Mouse (Mus musculus): ENCODE data around the gene 5730409E04Rik. TPM values are rescaled to one million over a fixed set of nuclear protein-coding genes. Genes with fewer than 3 reads are reported as not detected.

5730409E04Rik gene
- polyA plus RNA-seq, 1 experiment from 2014 or later, result 1.8 TPM

DNA sequence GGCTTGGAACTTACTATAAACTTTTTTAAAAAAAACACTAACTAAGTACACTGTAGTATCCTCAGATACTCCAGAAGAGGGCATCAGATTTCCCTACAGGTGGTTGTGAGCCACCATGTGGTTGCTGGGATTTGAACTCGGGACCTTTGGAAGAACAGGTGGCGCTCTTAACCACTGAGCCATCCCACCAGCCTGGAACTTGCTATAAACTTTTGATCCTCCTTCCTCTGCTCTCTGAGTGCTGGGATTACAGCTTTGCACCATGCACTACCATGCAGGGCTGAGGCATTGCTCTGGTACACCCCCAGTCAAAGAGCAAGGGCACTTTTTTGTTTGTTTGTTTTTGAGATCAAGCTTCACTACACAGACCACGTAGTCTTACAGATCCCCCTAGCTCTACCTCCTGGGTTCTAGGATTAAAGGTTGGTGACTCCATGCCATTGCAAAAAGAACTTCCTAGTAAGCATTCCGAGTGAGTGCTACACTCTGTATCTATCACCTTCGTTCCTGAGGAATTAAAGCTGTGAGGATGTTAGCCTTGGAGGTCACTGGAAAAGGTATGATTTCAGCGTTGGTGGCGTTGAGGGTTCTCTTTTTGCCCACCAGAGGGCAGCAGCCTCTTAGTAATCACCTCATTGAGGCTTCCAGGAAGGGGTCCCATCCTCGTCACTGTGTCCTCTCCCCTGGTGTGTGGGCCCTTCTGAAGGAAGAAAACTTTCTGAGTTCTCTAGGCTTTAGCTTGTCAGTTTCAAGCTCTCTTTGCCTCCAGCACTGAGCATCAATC lies 9.5 kb upstream of the 5730409E04Rik start:
- H3K4me1 ChIP-seq (replicated peaks; ENCODE audit: control insufficient read depth, insufficient read depth, low read length), result peaks cover 6% of the 10 kb centered on the region
- ATAC-seq (ENCODE audit: low read depth), result no peak
- H3K4me3 ChIP-seq (ENCODE audit: low read length), result no peak overlapping the region
- no peaks in the 10 kb centered on the region for H3K27me3 ChIP-seq (ENCODE audit: control insufficient read depth, insufficient read depth, low read depth, low read length)
- H3K4me2 ChIP-seq (ENCODE audit: low read depth, low read length), result no peak overlapping the region
- H3K27ac ChIP-seq (ENCODE audit: low read length), result no peak overlapping the region
- WGBS, result 23% methylated on average over 8 of the region's 8 CpGs
- H3K36me3 ChIP-seq (ENCODE audit: control insufficient read depth, insufficient read depth, low read length), result no peaks in the 10 kb centered on the region
- no peak overlapping the region for H3K9ac ChIP-seq (ENCODE audit: low read length)
- H3K9me3 ChIP-seq (ENCODE audit: control insufficient read depth, low read length), result no peaks in the 10 kb centered on the region

- no peak overlapping the region for H3K27ac ChIP-seq (ENCODE audit: low read length)
- ATAC-seq (ENCODE audit: low read depth), result peak; percentile 82
- no peaks in the 10 kb centered on the region for H3K9me3 ChIP-seq (ENCODE audit: control insufficient read depth, low read length)
- H3K4me3 ChIP-seq (ENCODE audit: low read length), result no peak overlapping the region
- H3K27me3 ChIP-seq (ENCODE audit: control insufficient read depth, insufficient read depth, low read depth, low read length), result no peaks in the 10 kb centered on the region
- H3K9ac ChIP-seq (ENCODE audit: low read length), result no peak overlapping the region; the same call in 1 of the 2 replicates
- WGBS, result 24% methylated on average over 18 of the region's 22 CpGs
- H3K36me3 ChIP-seq (ENCODE audit: control insufficient read depth, insufficient read depth, low read length), result no peaks in the 10 kb centered on the region
- peaks cover 6% of the 10 kb centered on the region for H3K4me1 ChIP-seq (replicated peaks; ENCODE audit: control insufficient read depth, insufficient read depth, low read length)
- peak overlapping the region; percentile 43 for H3K4me2 ChIP-seq (ENCODE audit: low read depth, low read length)
Measured at GRCm38 (mm10) chr4:126601597-126602444, 7.8 kb upstream of the 5730409E04Rik start.

DNA sequence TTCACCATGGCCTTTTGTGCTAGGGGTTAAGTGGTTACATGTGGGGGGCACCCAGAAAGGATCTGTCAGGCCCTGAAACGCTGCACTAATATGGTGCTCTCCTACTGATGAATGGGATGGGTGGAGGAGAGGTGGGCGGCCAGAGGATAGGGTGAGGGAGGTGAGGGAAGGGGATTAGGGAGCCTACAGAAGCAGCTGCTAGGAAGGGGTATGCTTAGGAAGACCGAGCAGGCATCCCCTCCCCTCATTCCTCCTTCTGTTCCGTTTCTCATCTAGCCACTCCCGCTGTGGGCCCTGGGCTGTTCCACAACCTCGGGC lies 7.2 kb upstream of the 5730409E04Rik start:
- Histone ChIP-seq H3K27me3 (ENCODE audit: control insufficient read depth, insufficient read depth, low read depth, low read length) (no peaks in the 10 kb centered on the region), H3K36me3 (ENCODE audit: control insufficient read depth, insufficient read depth, low read length) (no peaks in the 10 kb centered on the region), H3K9me3 (ENCODE audit: control insufficient read depth, low read length) (no peaks in the 10 kb centered on the region), H3K4me1 (replicated peaks; ENCODE audit: control insufficient read depth, insufficient read depth, low read length) (peaks cover 6% of the 10 kb centered on the region), H3K4me2 (ENCODE audit: low read depth, low read length) (peak overlapping the region; percentile 43), H3K27ac (ENCODE audit: low read length) (no peak overlapping the region), H3K9ac (ENCODE audit: low read length) (no peak overlapping the region; the same call in 1 of the 2 replicates), H3K4me3 (ENCODE audit: low read length) (no peak overlapping the region)
- peak; percentile 37; the same call in 1 of the 2 replicates for ATAC-seq (ENCODE audit: low read depth)
- 14% methylated on average over 6 of the region's 6 CpGs for WGBS

GRCm38 (mm10) chr4:126604141-126604540 lies 5.5 kb upstream of the 5730409E04Rik start:
- Histone ChIP-seq H3K36me3 (ENCODE audit: control insufficient read depth, insufficient read depth, low read length) (no peaks in the 10 kb centered on the region), H3K4me1 (replicated peaks; ENCODE audit: control insufficient read depth, insufficient read depth, low read length) (peaks cover 6% of the 10 kb centered on the region), H3K9ac (ENCODE audit: low read length) (no peak overlapping the region), H3K27me3 (ENCODE audit: control insufficient read depth, insufficient read depth, low read depth, low read length) (no peaks in the 10 kb centered on the region), H3K27ac (ENCODE audit: low read length) (no peak overlapping the region), H3K9me3 (ENCODE audit: control insufficient read depth, low read length) (no peaks in the 10 kb centered on the region), H3K4me2 (ENCODE audit: low read depth, low read length) (no peak overlapping the region), H3K4me3 (ENCODE audit: low read length) (no peak overlapping the region)
- ATAC-seq (ENCODE audit: low read depth), result no peak
- WGBS, result 80% methylated on average over 2 of the region's 2 CpGs

DNA sequence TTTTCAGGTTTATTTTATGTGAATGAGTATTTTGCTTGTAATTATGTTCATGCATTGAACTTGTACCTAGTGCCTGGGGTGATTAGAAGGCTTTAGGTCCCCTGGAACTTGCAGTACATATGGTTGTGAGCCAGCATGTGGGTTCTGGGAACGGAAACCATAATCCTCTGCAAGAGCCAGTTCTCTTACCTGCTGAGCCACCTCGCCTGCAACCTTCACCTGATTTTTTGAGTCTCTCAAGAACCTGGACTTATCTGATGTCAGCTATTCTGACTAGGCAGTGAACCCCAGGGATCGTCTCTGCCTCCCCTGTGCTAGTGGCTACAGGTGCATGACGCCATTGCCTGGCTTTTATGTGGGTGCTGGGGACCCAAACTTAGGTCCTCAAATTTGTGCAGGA lies 3.9 kb upstream of the 5730409E04Rik start:
- H3K27ac ChIP-seq (ENCODE audit: low read length), result no peak overlapping the region
- no peaks in the 10 kb centered on the region for H3K36me3 ChIP-seq (ENCODE audit: control insufficient read depth, insufficient read depth, low read length)
- no peak overlapping the region for H3K4me2 ChIP-seq (ENCODE audit: low read depth, low read length)
- peaks cover 7% of the 10 kb centered on the region for H3K4me1 ChIP-seq (replicated peaks; ENCODE audit: control insufficient read depth, insufficient read depth, low read length)
- ATAC-seq (ENCODE audit: low read depth), result no peak
- 71% methylated on average over 4 of the region's 4 CpGs for WGBS
- H3K27me3 ChIP-seq (ENCODE audit: control insufficient read depth, insufficient read depth, low read depth, low read length), result no peaks in the 10 kb centered on the region
- H3K9me3 ChIP-seq (ENCODE audit: control insufficient read depth, low read length), result no peaks in the 10 kb centered on the region
- H3K9ac ChIP-seq (ENCODE audit: low read length), result no peak overlapping the region
- no peak overlapping the region for H3K4me3 ChIP-seq (ENCODE audit: low read length)

- no peak for ATAC-seq (ENCODE audit: low read depth)
- H3K27me3 ChIP-seq (ENCODE audit: control insufficient read depth, insufficient read depth, low read depth, low read length), result no peaks in the 10 kb centered on the region
- no peak overlapping the region for H3K27ac ChIP-seq (ENCODE audit: low read length)
- H3K36me3 ChIP-seq (ENCODE audit: control insufficient read depth, insufficient read depth, low read length), result no peaks in the 10 kb centered on the region
- H3K9ac ChIP-seq (ENCODE audit: low read length), result no peak overlapping the region
- no peaks in the 10 kb centered on the region for H3K9me3 ChIP-seq (ENCODE audit: control insufficient read depth, low read length)
- 0 out of 2 replicates have a peak, but pooled peaks cover 2% of the 10 kb centered on the region for H3K4me1 ChIP-seq (replicated peaks; ENCODE audit: control insufficient read depth, insufficient read depth, low read length)
- WGBS, result 86% methylated on average over 17 of the region's 17 CpGs
- no peak overlapping the region for H3K4me2 ChIP-seq (ENCODE audit: low read depth, low read length)
- H3K4me3 ChIP-seq (ENCODE audit: low read length), result no peak overlapping the region
Measured at GRCm38 (mm10) chr4:126611991-126612390, 2.4 kb downstream of the 5730409E04Rik start.

DNA sequence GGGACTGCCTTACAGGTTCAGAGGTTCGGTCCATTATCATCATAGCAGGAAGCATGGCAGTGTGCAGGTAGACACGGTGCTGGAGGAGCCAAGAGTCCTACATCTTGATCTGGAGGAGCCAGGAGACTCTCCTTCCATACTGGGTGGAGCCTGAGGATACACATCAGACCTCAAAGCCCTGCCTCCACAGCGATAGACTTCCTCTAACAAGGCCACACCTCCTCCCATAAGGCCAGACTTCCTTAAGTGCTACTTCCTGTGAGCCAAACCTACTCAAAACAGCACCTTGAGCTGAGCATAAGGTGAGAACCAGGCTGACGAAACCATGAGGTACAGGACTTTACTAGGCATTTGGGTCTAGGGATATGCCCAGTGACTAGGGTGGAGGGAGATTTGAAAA lies 6.7 kb downstream of the 5730409E04Rik start:
- 76% methylated on average over 4 of the region's 4 CpGs for WGBS
- Histone ChIP-seq H3K9me3 (ENCODE audit: control insufficient read depth, low read length) (no peaks in the 10 kb centered on the region), H3K36me3 (ENCODE audit: control insufficient read depth, insufficient read depth, low read length) (no peaks in the 10 kb centered on the region), H3K4me3 (ENCODE audit: low read length) (no peak overlapping the region), H3K27ac (ENCODE audit: low read length) (no peak overlapping the region), H3K9ac (ENCODE audit: low read length) (no peak overlapping the region), H3K4me1 (replicated peaks; ENCODE audit: control insufficient read depth, insufficient read depth, low read length) (peaks cover 3% of the 10 kb centered on the region; the same call in 1 of the 2 replicates), H3K4me2 (ENCODE audit: low read depth, low read length) (no peak overlapping the region), H3K27me3 (ENCODE audit: control insufficient read depth, insufficient read depth, low read depth, low read length) (peaks cover 17% of the 10 kb centered on the region)
- ATAC-seq (ENCODE audit: low read depth), result no peak

DNA sequence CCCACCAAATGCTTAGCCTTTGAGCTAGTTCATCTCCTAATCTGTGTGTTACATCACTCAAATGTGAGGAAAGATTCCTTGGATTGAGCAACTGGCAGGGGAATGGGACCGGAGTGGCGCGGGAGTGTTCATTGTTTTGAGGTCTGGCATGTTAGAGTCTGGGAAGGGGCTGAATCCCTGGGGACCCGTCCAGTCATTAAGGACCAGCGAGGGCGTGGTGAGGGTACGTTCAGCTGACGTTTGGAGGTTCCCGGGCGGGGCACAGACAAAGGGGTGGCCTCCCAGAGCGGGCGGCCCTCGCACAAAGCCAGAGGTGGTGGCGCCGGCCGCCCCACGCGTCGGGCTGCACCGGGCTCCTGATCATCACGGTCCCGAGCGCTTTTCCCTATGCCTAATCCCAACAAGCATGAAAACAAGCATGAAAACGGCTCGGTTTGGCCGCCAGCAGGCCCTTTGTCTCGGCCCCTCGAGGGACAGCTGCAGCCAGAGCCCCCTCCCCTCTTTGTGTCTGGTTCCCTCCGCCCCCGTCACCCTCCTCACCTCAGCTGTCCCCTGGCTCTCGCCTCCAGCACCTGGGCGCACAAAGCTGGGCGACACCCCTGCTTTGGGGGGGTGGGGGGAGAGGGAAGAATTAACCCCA lies 10.2 kb downstream of the 5730409E04Rik start:
- H3K4me1 ChIP-seq (replicated peaks; ENCODE audit: control insufficient read depth, insufficient read depth, low read length), result peaks cover 3% of the 10 kb centered on the region; the same call in 1 of the 2 replicates
- H3K4me3 ChIP-seq (ENCODE audit: low read length), result peak overlapping the region; percentile 40
- peaks cover 17% of the 10 kb centered on the region for H3K27me3 ChIP-seq (ENCODE audit: control insufficient read depth, insufficient read depth, low read depth, low read length)
- no peaks in the 10 kb centered on the region for H3K9me3 ChIP-seq (ENCODE audit: control insufficient read depth, low read length)
- H3K4me2 ChIP-seq (ENCODE audit: low read depth, low read length), result peak overlapping the region; percentile 60
- no peak overlapping the region for H3K27ac ChIP-seq (ENCODE audit: low read length)
- 7% methylated on average over 33 of the region's 33 CpGs for WGBS
- ATAC-seq (ENCODE audit: low read depth), result no peak; the same call in 1 of the 2 replicates
- H3K9ac ChIP-seq (ENCODE audit: low read length), result peak overlapping the region; percentile 55
- no peaks in the 10 kb centered on the region for H3K36me3 ChIP-seq (ENCODE audit: control insufficient read depth, insufficient read depth, low read length)

- peak overlapping the region; percentile 40 for H3K4me3 ChIP-seq (ENCODE audit: low read length)
- H3K36me3 ChIP-seq (ENCODE audit: control insufficient read depth, insufficient read depth, low read length), result no peaks in the 10 kb centered on the region
- ATAC-seq (ENCODE audit: low read depth), result no peak
- peaks cover 3% of the 10 kb centered on the region; the same call in 1 of the 2 replicates for H3K4me1 ChIP-seq (replicated peaks; ENCODE audit: control insufficient read depth, insufficient read depth, low read length)
- H3K9ac ChIP-seq (ENCODE audit: low read length), result peak overlapping the region; percentile 55
- H3K27me3 ChIP-seq (ENCODE audit: control insufficient read depth, insufficient read depth, low read depth, low read length), result peaks cover 17% of the 10 kb centered on the region
- peak overlapping the region; percentile 60 for H3K4me2 ChIP-seq (ENCODE audit: low read depth, low read length)
- H3K27ac ChIP-seq (ENCODE audit: low read length), result no peak overlapping the region
- 23% methylated on average over 13 of the region's 13 CpGs for WGBS
- H3K9me3 ChIP-seq (ENCODE audit: control insufficient read depth, low read length), result no peaks in the 10 kb centered on the region
Measured at GRCm38 (mm10) chr4:126620349-126620874, 10.8 kb downstream of the 5730409E04Rik start.

Data from lung, embryonic 16.5 days (tissue).